Mouse (Mus musculus) kidney, embryonic 14.5 days (tissue): ENCODE measurements around the gene Meis2. TPM values are rescaled to one million over a fixed set of nuclear protein-coding genes. Genes with fewer than 3 reads are reported as not detected.
A peak's percentile ranks its signal among the peaks of the same experiment; 100 is the strongest.

Experiments used
- ATAC-seq: fragments of 200-750 bp; cut with Nextera tagmentation; 2 replicates; pipeline ENCODE4 v1.8.0; 2017; ENCODE audit warnings: moderate number of reproducible peaks, mild to moderate bottlenecking, moderate TSS enrichment, moderate library complexity; ENCODE audit not compliant: low FRiP score, low TSS enrichment
- H3K27ac ChIP-seq: fragments of 300-500 bp; sonication (generic); 2 replicates; pipeline ENCODE4 v1.5.1; 2014; ENCODE audit warnings: low read depth, mild to moderate bottlenecking, low read length, moderate library complexity, mixed read lengths
- H3K27me3 ChIP-seq: fragments of 300-500 bp; sonication (generic); 2 replicates; pipeline ENCODE4 v1.6.1; 2014; ENCODE audit warnings: mild to moderate bottlenecking, low read length; ENCODE audit not compliant: control insufficient read depth, insufficient read depth
- H3K36me3 ChIP-seq: fragments of 300-500 bp; sonication (generic); 2 replicates; pipeline ENCODE4 v1.6.1; 2014; ENCODE audit warnings: low read length, mixed read lengths; ENCODE audit not compliant: control insufficient read depth, insufficient read depth
- H3K4me1 ChIP-seq: fragments of 300-500 bp; sonication (generic); 2 replicates; pipeline ENCODE4 v1.6.1; 2014; ENCODE audit warnings: low read length, mixed read lengths; ENCODE audit not compliant: control insufficient read depth, insufficient read depth
- H3K4me2 ChIP-seq: fragments of 300-500 bp; sonication (generic); replicated peaks from 2 replicates; pipeline ENCODE4 v1.6.1; 2014; ENCODE audit warnings: low read depth, mild to moderate bottlenecking, low read length
- H3K4me3 ChIP-seq: fragments of 300-500 bp; sonication (generic); 2 replicates; pipeline ENCODE4 v1.5.1; 2014; ENCODE audit warnings: mild to moderate bottlenecking, low read length
- H3K9ac ChIP-seq: fragments of 300-500 bp; sonication (generic); 2 replicates; pipeline ENCODE4 v1.6.1; 2014; ENCODE audit warnings: low read depth, mild to moderate bottlenecking, low read length, moderate library complexity
- H3K9me3 ChIP-seq: fragments of 300-500 bp; sonication (generic); 2 replicates; pipeline ENCODE4 v1.6.1; 2016; ENCODE audit warnings: low read length; ENCODE audit not compliant: control insufficient read depth
- WGBS: fragments of 180-500 bp; shearing (Covaris S2); extraction: QIAGEN DNeasy Blood & Tissue Kit; methylation state at CpG from one replicate; pipeline ENCODE4 v1.1.7; 2014; 5-methylcytosine and 5-hydroxymethylcytosine counted together
- polyA plus RNA-seq: library from polyadenylated mRNA; unstranded; fragments of >200 nt; fragmentation: Nextera tagmentation; extraction: Ambion mirVana; gene quantifications from 2 replicates; pipeline ENCODE4 v1.2.1, GENCODE M21; 2014

Meis2 gene
- polyA plus RNA-seq, 1 experiment from 2014 or later, result 112 TPM

- no peak for ATAC-seq
- H3K4me1 ChIP-seq, result peaks cover 44% of the 10 kb centered on the region
- no peaks in the 10 kb centered on the region for H3K36me3 ChIP-seq
- H3K9ac ChIP-seq, result peak overlapping the region; percentile 32; the same call in 1 of the 2 replicates
- peak overlapping the region; percentile 51 for H3K4me2 ChIP-seq
- peak overlapping the region; percentile 29 for H3K4me3 ChIP-seq
- H3K27ac ChIP-seq, result peak overlapping the region; percentile 77; the same call in 1 of the 2 replicates
- no peaks in the 10 kb centered on the region for H3K27me3 ChIP-seq
- WGBS, result 1% methylated on average over 13 of the region's 13 CpGs
- H3K9me3 ChIP-seq, result no peaks in the 10 kb centered on the region
These were observed 209.1 kb downstream of the Meis2 start for GRCm38 (mm10) chr2:115856401-115857073.

GRCm38 (mm10) chr2:115855511-115856400, 209.9 kb downstream of the Meis2 start:
- peaks cover 40% of the 10 kb centered on the region for H3K4me1 ChIP-seq
- peak overlapping the region; percentile 77; the same call in 1 of the 2 replicates for H3K27ac ChIP-seq
- H3K4me3 ChIP-seq, result peak overlapping the region; percentile 29
- under 1% methylated on average over 33 of the region's 33 CpGs for WGBS
- H3K36me3 ChIP-seq, result no peaks in the 10 kb centered on the region
- peak; percentile 65 for ATAC-seq
- peak overlapping the region; percentile 32; the same call in 1 of the 2 replicates for H3K9ac ChIP-seq
- no peaks in the 10 kb centered on the region for H3K27me3 ChIP-seq
- H3K9me3 ChIP-seq, result no peaks in the 10 kb centered on the region
- peak overlapping the region; percentile 51 for H3K4me2 ChIP-seq

DNA sequence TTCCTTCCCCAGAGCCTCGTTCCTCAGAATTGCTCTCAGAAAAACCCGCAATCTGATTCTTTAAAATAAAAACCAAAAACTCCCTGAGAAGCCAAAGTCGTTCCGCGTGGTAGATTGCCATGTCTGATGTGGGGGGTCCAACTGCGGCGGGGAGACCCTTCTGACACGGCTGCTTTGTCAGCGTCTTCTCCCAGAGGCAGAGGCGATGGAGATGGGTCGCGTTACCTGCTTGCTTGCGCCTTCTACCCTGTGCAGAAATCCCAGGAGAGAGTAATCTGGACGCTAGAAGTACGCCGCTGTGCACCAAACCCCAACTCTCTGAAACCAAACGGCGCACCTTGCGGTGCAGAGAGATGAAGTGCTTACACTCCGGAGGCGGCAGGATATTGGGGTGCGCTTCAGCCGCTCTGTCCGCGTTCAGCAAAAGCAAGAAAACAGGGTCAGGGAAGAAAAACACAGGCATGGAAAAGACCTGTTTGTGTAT, 210.8 kb downstream of the Meis2 start:
- Histone ChIP-seq H3K36me3 (no peaks in the 10 kb centered on the region), H3K4me3 (peak overlapping the region; percentile 30), H3K27ac (peak overlapping the region; percentile 64), H3K9me3 (no peaks in the 10 kb centered on the region), H3K4me2 (peak overlapping the region; percentile 51), H3K9ac (peak overlapping the region; percentile 49), H3K27me3 (no peaks in the 10 kb centered on the region), H3K4me1 (peaks cover 31% of the 10 kb centered on the region)
- 2% methylated on average over 25 of the region's 25 CpGs for WGBS
- ATAC-seq, result no peak

GRCm38 (mm10) chr2:115854007-115854827, 211.4 kb downstream of the Meis2 start:
- no peak for ATAC-seq
- Histone ChIP-seq H3K4me2 (peak overlapping the region; percentile 51), H3K9ac (peak overlapping the region; percentile 49; the same call in 1 of the 2 replicates), H3K4me1 (peaks cover 25% of the 10 kb centered on the region), H3K27me3 (no peaks in the 10 kb centered on the region), H3K9me3 (no peaks in the 10 kb centered on the region), H3K27ac (peak overlapping the region; percentile 64), H3K4me3 (peak overlapping the region; percentile 30), H3K36me3 (no peaks in the 10 kb centered on the region)
- WGBS, result 8% methylated on average over 14 of the region's 14 CpGs

GRCm38 (mm10) chr2:115853221-115853620, 212.4 kb downstream of the Meis2 start:
- no peaks in the 10 kb centered on the region for H3K36me3 ChIP-seq
- no peaks in the 10 kb centered on the region for H3K9me3 ChIP-seq
- peak overlapping the region; percentile 49 for H3K4me2 ChIP-seq
- 0 out of 2 replicates have a peak overlapping the region, but pooled peaks have one; percentile 32 for H3K9ac ChIP-seq
- ATAC-seq, result no peak
- peaks cover 20% of the 10 kb centered on the region for H3K4me1 ChIP-seq
- 26% methylated on average over 4 of the region's 4 CpGs for WGBS
- no peaks in the 10 kb centered on the region for H3K27me3 ChIP-seq
- H3K27ac ChIP-seq, result peak overlapping the region; percentile 64; the same call in 1 of the 2 replicates
- peak overlapping the region; percentile 26; the same call in 1 of the 2 replicates for H3K4me3 ChIP-seq

GRCm38 (mm10) chr2:115852615-115853014, 213.0 kb downstream of the Meis2 start:
- H3K4me1 ChIP-seq, result peaks cover 17% of the 10 kb centered on the region
- H3K36me3 ChIP-seq, result no peaks in the 10 kb centered on the region
- H3K9ac ChIP-seq, result peak overlapping the region; percentile 32; the same call in 1 of the 2 replicates
- peak overlapping the region; percentile 64; the same call in 1 of the 2 replicates for H3K27ac ChIP-seq
- H3K4me3 ChIP-seq, result peak overlapping the region; percentile 26
- peak overlapping the region; percentile 49 for H3K4me2 ChIP-seq
- WGBS, result 1% methylated on average over 22 of the region's 22 CpGs
- H3K27me3 ChIP-seq, result no peaks in the 10 kb centered on the region
- ATAC-seq, result peak; percentile 68
- H3K9me3 ChIP-seq, result no peaks in the 10 kb centered on the region

- Histone ChIP-seq H3K4me3 (peak overlapping the region; percentile 26; the same call in 1 of the 2 replicates), H3K27ac (no peak overlapping the region), H3K27me3 (no peaks in the 10 kb centered on the region), H3K4me2 (peak overlapping the region; percentile 49), H3K4me1 (peaks cover 17% of the 10 kb centered on the region), H3K9me3 (no peaks in the 10 kb centered on the region), H3K9ac (no peak overlapping the region), H3K36me3 (no peaks in the 10 kb centered on the region)
- ATAC-seq, result no peak
- 28% methylated on average over 11 of the region's 11 CpGs for WGBS
These were observed 213.5 kb downstream of the Meis2 start for GRCm38 (mm10) chr2:115852109-115852508.

DNA sequence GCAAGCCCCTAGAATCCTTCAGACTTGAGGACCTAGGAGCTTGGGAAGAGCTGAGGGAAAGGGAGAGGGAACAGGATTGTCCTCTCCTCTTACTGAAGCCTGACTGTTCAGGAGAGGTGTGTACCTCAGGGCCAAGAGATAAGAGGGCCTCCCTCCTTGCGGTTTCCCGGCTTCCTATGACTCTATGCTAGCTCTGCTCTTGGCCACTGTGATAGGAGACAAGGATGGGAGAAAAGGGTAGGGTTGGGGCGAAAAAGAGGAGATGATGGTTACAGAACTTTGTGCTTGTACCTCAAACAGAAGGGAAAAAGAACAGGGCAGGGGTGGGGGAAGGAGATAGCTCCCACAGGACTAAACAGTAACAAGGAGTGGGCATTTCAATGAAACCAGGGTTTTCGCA, 214.7 kb downstream of the Meis2 start:
- Histone ChIP-seq H3K4me3 (no peak overlapping the region), H3K27ac (no peak overlapping the region), H3K4me1 (peaks cover 17% of the 10 kb centered on the region), H3K36me3 (no peaks in the 10 kb centered on the region), H3K9me3 (no peaks in the 10 kb centered on the region), H3K27me3 (no peaks in the 10 kb centered on the region), H3K9ac (no peak overlapping the region), H3K4me2 (no peak overlapping the region)
- ATAC-seq, result no peak
- 91% methylated on average over 4 of the region's 4 CpGs for WGBS
